Mouse (Mus musculus): ENCODE results near the gene Phlpp1. TPM values are rescaled to one million over a fixed set of nuclear protein-coding genes. Genes with fewer than 3 reads are reported as not detected.

Phlpp1 gene
- polyA plus RNA-seq, 1 experiment from 2014 or later = 4.4 TPM

DNA sequence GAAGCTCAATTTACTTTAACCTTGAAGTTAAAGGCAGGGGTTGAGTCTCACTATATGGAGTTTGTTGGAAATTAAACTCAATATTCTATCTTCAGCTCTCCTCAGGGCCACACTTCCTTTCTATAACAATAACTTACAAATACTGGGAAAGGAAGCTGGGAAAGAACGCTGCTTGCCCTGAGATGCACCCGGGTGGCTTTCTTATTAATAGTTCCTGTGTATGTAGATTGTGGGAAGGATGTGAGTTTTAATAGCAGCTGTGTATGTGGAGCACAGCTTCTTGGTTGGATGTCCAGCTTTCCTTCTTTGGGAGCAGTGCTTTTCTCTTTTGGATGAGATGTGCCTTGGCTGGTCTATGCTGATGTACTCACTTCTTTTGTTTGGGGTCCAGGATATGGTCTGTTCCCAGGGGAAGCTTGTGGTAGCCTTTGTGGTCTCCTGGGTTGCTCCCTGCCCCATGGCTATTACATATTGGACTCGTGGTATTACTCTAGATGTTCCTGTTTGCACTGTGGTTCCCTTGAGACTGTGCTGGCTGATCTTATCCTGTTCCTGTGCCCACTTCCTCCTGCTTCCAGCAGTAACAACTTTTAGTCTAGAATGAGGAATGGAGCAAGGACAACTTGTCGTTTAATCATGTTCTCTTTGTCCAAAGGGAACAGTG, 145.2 kb downstream of the Phlpp1 start:
- no peak overlapping the region for H3K4me2 ChIP-seq
- WGBS = 59% methylated on average over 4 of the region's 4 CpGs
- no peak overlapping the region for H3K4me3 ChIP-seq
- no peak for ATAC-seq (ENCODE audit: insufficient number of reproducible peaks, low FRiP score)
- no peaks in the 10 kb centered on the region for H3K9me3 ChIP-seq (replicated peaks)
- peaks cover 12% of the 10 kb centered on the region for H3K4me1 ChIP-seq (replicated peaks)
- H3K27me3 ChIP-seq (replicated peaks) = no peaks in the 10 kb centered on the region
- H3K9ac ChIP-seq = no peak overlapping the region
- H3K36me3 ChIP-seq = peaks cover 6% of the 10 kb centered on the region; the same call in 1 of the 2 replicates
- no peak overlapping the region; the same call in 1 of the 2 replicates for H3K27ac ChIP-seq (ENCODE audit: poor library complexity, severe bottlenecking)

DNA sequence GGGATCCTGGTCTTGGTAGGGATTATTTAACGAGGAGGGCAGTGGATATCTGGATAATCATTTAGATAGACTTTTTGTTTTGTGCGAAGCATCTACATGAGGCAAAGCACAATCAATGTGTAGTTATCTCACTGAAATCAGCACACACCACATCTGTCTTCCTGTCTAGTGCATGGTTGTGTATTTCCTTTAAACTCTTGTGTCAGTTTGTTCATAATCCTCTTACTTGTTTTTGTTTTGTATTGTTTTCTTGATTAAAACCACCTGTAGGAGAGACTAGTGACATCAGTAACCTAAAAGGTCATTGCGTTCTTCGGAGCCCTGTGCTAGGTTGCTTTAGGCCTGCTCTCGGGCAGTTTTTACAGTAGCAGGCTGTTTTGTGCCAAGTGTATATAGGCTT, 146.8 kb downstream of the Phlpp1 start:
- 79% methylated on average over 5 of the region's 5 CpGs for WGBS
- Histone ChIP-seq H3K27ac (ENCODE audit: poor library complexity, severe bottlenecking) (no peak overlapping the region), H3K4me1 (replicated peaks) (peaks cover 12% of the 10 kb centered on the region), H3K4me2 (no peak overlapping the region), H3K9ac (no peak overlapping the region), H3K9me3 (replicated peaks) (no peaks in the 10 kb centered on the region), H3K4me3 (no peak overlapping the region), H3K36me3 (peaks cover 6% of the 10 kb centered on the region; the same call in 1 of the 2 replicates), H3K27me3 (replicated peaks) (no peaks in the 10 kb centered on the region)
- ATAC-seq (ENCODE audit: insufficient number of reproducible peaks, low FRiP score) = no peak

DNA sequence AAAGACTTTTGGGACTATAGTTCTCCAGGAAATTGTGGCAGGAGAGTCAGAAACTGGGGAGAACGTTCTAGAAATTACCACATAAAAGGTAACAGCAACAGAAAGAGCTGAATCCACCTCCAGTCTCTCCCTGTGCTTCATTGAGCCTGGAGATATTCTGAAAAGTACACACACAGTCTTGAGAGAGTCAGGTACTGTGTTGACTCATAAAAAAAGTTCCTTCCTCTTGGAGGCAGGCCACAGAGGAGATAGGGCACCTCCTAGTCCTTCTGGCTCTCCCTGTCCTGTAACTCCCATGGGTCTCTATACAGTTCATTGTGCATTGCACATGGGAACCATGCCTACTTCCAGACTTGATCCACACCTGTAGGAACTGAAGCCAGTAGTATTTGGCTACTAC, 149.0 kb downstream of the Phlpp1 start:
- WGBS = 88% methylated on average over 1 of the region's 1 CpGs
- no peak for ATAC-seq (ENCODE audit: insufficient number of reproducible peaks, low FRiP score)
- no peak overlapping the region for H3K9ac ChIP-seq
- H3K27me3 ChIP-seq (replicated peaks) = no peaks in the 10 kb centered on the region
- no peak overlapping the region for H3K27ac ChIP-seq (ENCODE audit: poor library complexity, severe bottlenecking)
- no peak overlapping the region for H3K4me2 ChIP-seq
- H3K36me3 ChIP-seq = peaks cover 6% of the 10 kb centered on the region; the same call in 1 of the 2 replicates
- H3K4me1 ChIP-seq (replicated peaks) = peaks cover 12% of the 10 kb centered on the region
- no peak overlapping the region for H3K4me3 ChIP-seq
- no peaks in the 10 kb centered on the region for H3K9me3 ChIP-seq (replicated peaks)

DNA sequence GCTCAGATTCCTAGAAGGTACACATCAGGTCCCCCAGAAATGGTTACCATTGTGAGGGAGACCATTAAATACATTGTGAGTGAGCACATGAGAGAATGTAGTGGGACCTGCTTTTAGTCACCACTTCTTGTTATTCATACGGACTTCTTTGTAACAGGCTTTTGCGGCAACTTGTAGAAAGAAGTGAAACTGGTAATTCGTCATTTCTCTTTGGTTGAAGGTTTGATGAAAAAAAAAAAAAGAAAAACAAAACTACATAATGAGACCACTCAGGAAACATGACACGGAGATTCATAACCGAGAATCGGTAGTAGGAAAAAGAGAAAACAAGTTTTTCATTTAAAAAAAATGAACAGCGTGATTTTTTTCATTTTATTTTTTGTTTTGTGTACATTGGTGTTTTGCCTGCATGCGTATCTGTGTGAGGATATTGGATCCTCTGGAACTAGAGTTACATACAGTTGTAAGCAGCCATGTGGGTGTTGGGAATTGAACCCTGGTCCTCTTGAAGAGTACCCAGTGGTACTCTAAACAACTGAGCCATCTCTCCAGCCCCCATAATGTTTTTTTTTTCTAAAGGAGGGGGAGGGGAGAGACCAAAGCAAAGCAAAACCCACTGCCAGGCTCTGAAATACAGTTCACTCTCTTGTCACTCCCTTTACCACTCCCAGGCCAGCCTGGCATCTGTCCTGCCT, 150.0 kb downstream of the Phlpp1 start:
- WGBS = 88% methylated on average over 8 of the region's 8 CpGs
- no peaks in the 10 kb centered on the region for H3K27me3 ChIP-seq (replicated peaks)
- peaks cover 8% of the 10 kb centered on the region for H3K4me1 ChIP-seq (replicated peaks)
- no peak overlapping the region for H3K9ac ChIP-seq
- no peak overlapping the region for H3K4me2 ChIP-seq
- ATAC-seq (ENCODE audit: insufficient number of reproducible peaks, low FRiP score) = no peak
- H3K9me3 ChIP-seq (replicated peaks) = no peaks in the 10 kb centered on the region
- H3K36me3 ChIP-seq = peaks cover 6% of the 10 kb centered on the region; the same call in 1 of the 2 replicates
- no peak overlapping the region for H3K4me3 ChIP-seq
- H3K27ac ChIP-seq (ENCODE audit: poor library complexity, severe bottlenecking) = no peak overlapping the region

DNA sequence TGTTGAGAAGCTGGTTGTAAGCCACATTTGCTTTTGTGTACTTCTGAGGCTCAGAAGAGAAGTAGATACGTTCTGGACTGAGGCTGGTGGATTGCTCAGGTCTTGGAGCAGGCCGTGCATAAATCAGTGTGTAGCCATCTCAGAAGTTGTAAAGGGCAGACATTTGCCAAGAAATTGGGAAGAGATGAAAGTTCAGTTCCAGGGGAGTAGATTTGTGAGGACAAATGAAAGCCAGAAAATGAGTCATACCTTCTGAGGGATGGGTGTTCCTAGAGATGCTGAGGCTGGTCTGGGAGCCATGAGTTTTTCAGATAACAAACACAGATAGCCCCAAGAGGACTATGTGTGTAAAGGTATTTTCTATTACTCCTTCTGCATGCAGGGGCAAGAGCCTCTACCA, 155.1 kb downstream of the Phlpp1 start:
- H3K9ac ChIP-seq = no peak overlapping the region
- H3K4me1 ChIP-seq (replicated peaks) = peaks cover 5% of the 10 kb centered on the region; the same call in 1 of the 2 replicates
- no peak overlapping the region for H3K4me2 ChIP-seq
- no peaks in the 10 kb centered on the region for H3K27me3 ChIP-seq (replicated peaks)
- no peaks in the 10 kb centered on the region for H3K9me3 ChIP-seq (replicated peaks)
- ATAC-seq (ENCODE audit: insufficient number of reproducible peaks, low FRiP score) = no peak
- no peak overlapping the region for H3K4me3 ChIP-seq
- 78% methylated on average over 2 of the region's 2 CpGs for WGBS
- H3K36me3 ChIP-seq = no peaks in the 10 kb centered on the region
- H3K27ac ChIP-seq (ENCODE audit: poor library complexity, severe bottlenecking) = no peak overlapping the region

DNA sequence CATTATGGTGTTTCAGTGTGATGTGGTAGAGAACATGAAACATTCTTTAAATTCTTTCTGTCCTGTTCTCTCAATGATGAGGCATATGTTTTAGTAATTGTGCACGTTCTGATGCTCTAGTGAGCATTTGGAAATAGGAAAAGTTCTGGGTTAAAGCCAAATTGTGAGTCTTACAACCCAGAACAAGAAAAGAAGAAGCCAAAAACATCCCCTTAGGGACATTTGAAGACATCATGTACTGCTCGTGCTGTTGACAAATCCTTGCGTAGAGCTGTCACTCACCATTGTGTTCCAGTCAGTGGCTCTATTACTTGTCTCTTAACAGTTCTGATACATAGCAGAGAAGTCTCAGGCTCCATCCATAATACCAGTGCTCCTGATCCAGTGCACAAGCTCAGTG, 170.5 kb downstream of the Phlpp1 start:
- Histone ChIP-seq H3K4me1 (replicated peaks) (peaks cover 11% of the 10 kb centered on the region), H3K36me3 (peaks cover 22% of the 10 kb centered on the region), H3K27me3 (replicated peaks) (no peaks in the 10 kb centered on the region), H3K9me3 (replicated peaks) (no peaks in the 10 kb centered on the region), H3K4me3 (no peak overlapping the region), H3K9ac (no peak overlapping the region), H3K27ac (ENCODE audit: poor library complexity, severe bottlenecking) (no peak overlapping the region), H3K4me2 (no peak overlapping the region)
- WGBS = 71% methylated on average over 3 of the region's 3 CpGs
- ATAC-seq (ENCODE audit: insufficient number of reproducible peaks, low FRiP score) = no peak

DNA sequence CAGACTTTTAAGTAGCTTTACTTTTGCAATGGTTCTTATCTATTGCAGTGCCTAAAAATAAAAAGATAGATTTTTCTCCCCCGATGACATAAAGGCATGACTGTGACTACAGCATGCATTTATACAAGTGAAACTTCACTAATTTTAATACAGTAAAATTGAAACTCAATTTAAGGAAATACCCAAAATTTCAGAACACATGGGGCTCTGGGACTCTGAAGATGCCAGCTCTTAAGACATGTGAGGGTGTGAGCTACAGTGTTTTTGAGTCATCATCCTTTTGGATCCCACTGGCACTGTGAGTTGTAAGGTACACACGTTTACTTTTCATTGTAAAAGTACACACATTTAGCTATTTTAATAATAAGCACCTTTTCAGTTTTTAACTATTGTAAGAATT, 173.7 kb downstream of the Phlpp1 start:
- WGBS = 77% methylated on average over 2 of the region's 2 CpGs
- peaks cover 23% of the 10 kb centered on the region for H3K36me3 ChIP-seq
- H3K27me3 ChIP-seq (replicated peaks) = no peaks in the 10 kb centered on the region
- H3K4me3 ChIP-seq = no peak overlapping the region
- peaks cover 11% of the 10 kb centered on the region for H3K4me1 ChIP-seq (replicated peaks)
- H3K4me2 ChIP-seq = no peak overlapping the region
- no peaks in the 10 kb centered on the region for H3K9me3 ChIP-seq (replicated peaks)
- ATAC-seq (ENCODE audit: insufficient number of reproducible peaks, low FRiP score) = no peak
- no peak overlapping the region for H3K9ac ChIP-seq
- H3K27ac ChIP-seq (ENCODE audit: poor library complexity, severe bottlenecking) = no peak overlapping the region

DNA sequence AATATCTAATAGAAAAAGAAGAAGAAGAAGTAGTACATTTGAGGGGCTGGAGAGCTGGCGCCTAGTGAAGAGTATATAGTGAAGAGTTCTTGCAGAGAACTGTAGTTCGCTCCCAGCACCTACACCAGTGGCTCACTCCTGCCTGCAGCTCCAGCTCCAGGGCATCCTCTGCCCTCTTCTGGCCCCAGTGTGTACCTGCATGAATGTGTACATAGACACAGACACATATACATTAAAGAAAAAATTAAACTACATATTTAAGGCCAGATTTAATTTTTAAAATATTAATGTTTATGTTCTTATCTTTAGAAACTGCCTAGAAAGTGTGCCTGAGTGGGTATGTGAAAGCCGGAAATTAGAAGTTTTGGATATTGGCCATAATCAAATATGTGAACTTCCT, 175.2 kb downstream of the Phlpp1 start:
- H3K27me3 ChIP-seq (replicated peaks) = no peaks in the 10 kb centered on the region
- WGBS = 91% methylated on average over 3 of the region's 3 CpGs
- H3K4me3 ChIP-seq = no peak overlapping the region
- ATAC-seq (ENCODE audit: insufficient number of reproducible peaks, low FRiP score) = no peak
- H3K4me1 ChIP-seq (replicated peaks) = peaks cover 1% of the 10 kb centered on the region
- peaks cover 31% of the 10 kb centered on the region for H3K36me3 ChIP-seq
- no peaks in the 10 kb centered on the region for H3K9me3 ChIP-seq (replicated peaks)
- no peak overlapping the region for H3K4me2 ChIP-seq
- no peak overlapping the region for H3K9ac ChIP-seq
- H3K27ac ChIP-seq (ENCODE audit: poor library complexity, severe bottlenecking) = no peak overlapping the region

DNA sequence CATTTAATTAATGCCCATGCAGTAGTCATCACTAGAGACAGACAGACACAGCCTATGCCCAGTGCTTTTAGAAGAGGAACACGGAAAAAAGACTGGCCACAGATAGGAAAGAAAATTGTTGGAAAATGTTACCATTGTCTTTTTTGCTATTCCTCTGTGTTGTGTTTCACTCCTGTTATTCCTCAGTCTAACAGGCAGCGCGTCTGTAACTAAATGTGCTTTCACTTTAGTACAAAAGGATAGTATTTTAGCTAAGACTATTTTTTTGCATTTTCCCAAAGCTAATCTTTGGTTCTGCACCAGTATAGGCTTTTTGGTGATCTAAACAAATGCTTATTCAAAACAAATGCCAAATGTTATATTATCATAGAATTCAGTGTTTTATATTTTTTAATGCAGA, 177.6 kb downstream of the Phlpp1 start:
- no peak overlapping the region for H3K4me3 ChIP-seq
- H3K27me3 ChIP-seq (replicated peaks) = no peaks in the 10 kb centered on the region
- H3K4me2 ChIP-seq = no peak overlapping the region
- ATAC-seq (ENCODE audit: insufficient number of reproducible peaks, low FRiP score) = no peak
- H3K4me1 ChIP-seq (replicated peaks) = no peaks in the 10 kb centered on the region
- no peaks in the 10 kb centered on the region for H3K9me3 ChIP-seq (replicated peaks)
- H3K27ac ChIP-seq (ENCODE audit: poor library complexity, severe bottlenecking) = no peak overlapping the region
- 83% methylated on average over 3 of the region's 3 CpGs for WGBS
- H3K9ac ChIP-seq = no peak overlapping the region
- peaks cover 24% of the 10 kb centered on the region for H3K36me3 ChIP-seq

DNA sequence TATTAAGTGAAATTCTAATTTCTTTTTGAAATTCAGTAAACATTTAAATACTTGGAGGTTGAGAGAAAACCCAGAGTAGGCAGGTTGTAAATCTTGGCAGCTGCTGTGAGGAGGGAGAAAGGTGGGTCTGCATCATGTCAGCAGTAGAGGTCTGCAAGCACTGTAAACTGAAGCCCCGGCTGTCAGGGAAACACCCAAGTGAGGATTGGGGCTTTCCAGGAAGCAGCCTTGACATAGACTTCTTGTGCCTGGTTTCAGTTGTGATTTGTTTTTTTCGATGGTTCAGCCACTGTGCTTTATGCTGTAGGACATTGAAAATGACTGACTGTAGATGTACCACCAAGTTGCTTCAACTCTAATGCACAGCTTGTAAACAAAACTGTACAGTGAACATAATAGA, 180.0 kb downstream of the Phlpp1 start:
- Histone ChIP-seq H3K9me3 (replicated peaks) (no peaks in the 10 kb centered on the region), H3K9ac (no peak overlapping the region), H3K36me3 (peaks cover 18% of the 10 kb centered on the region), H3K4me2 (no peak overlapping the region), H3K27ac (ENCODE audit: poor library complexity, severe bottlenecking) (no peak overlapping the region), H3K4me3 (no peak overlapping the region), H3K4me1 (replicated peaks) (no peaks in the 10 kb centered on the region), H3K27me3 (replicated peaks) (no peaks in the 10 kb centered on the region)
- no peak for ATAC-seq (ENCODE audit: insufficient number of reproducible peaks, low FRiP score)
- 23% methylated on average over 2 of the region's 2 CpGs for WGBS

DNA sequence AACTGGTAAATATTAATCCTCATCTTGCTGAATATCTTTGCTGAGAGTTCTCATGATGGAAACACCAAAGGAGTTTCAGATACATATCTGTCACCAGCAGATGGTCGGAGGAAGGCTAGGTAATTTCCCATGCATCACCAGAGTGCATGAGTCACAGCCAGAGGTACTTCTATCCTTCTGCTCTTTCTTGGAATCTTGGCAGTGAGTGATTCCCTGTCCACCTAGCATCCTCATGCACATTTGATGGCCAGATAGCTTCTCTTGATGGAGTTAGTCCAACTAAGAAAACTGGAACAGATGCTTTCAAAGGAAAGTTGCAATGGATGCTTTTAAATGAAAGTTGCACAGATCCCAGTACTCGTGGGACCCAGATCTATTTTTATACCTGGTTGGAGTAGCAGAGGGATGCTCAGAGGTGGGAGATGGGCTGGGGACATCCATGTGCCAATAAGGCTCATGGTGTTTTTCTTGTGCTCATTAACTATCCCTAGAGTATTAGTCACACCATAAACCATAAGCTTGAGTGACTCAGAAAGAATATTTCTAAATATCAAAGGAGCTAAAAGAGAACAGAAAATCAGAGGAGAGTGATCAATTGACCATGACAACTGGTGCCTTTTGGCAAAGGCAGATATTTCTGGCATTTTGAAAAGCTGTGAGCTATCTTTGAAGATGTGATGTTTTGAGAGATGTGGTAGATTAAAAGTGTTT, 181.4 kb downstream of the Phlpp1 start:
- no peak overlapping the region for H3K9ac ChIP-seq
- ATAC-seq (ENCODE audit: insufficient number of reproducible peaks, low FRiP score) = no peak
- no peak overlapping the region for H3K4me2 ChIP-seq
- no peaks in the 10 kb centered on the region for H3K4me1 ChIP-seq (replicated peaks)
- WGBS = 71% methylated on average over 2 of the region's 2 CpGs
- H3K27me3 ChIP-seq (replicated peaks) = no peaks in the 10 kb centered on the region
- H3K4me3 ChIP-seq = no peak overlapping the region
- H3K9me3 ChIP-seq (replicated peaks) = no peaks in the 10 kb centered on the region
- H3K36me3 ChIP-seq = peaks cover 10% of the 10 kb centered on the region
- H3K27ac ChIP-seq (ENCODE audit: poor library complexity, severe bottlenecking) = no peak overlapping the region

All from heart, embryonic 12.5 days (tissue).